Mouse (Mus musculus) liver, embryonic 15.5 days (tissue): ENCODE measurements around the gene Adprhl2. TPM values are rescaled to one million over a fixed set of nuclear protein-coding genes. Genes with fewer than 3 reads are reported as not detected.

Source experiments
- ATAC-seq: fragments of 200-750 bp; cut with Nextera tagmentation; 2 replicates; pipeline ENCODE4 v1.8.0; 2017; ENCODE audit warnings: moderate number of reproducible peaks, mild to moderate bottlenecking, moderate library complexity; ENCODE audit not compliant: insufficient read depth
- H3K27ac ChIP-seq: fragments of 300-500 bp; sonication (generic); replicated peaks from 2 replicates; pipeline ENCODE4 v1.5.1; 2015; ENCODE audit warnings: mild to moderate bottlenecking, inconsistent platforms
- H3K27me3 ChIP-seq: fragments of 300-500 bp; sonication (generic); 2 replicates; pipeline ENCODE4 v1.6.1; 2015; ENCODE audit warnings: mild to moderate bottlenecking, inconsistent platforms
- H3K36me3 ChIP-seq: fragments of 300-500 bp; sonication (generic); replicated peaks from 2 replicates; pipeline ENCODE4 v1.6.1; 2015; ENCODE audit warnings: moderate library complexity, mild to moderate bottlenecking, inconsistent platforms
- H3K4me1 ChIP-seq: fragments of 300-500 bp; sonication (generic); replicated peaks from 2 replicates; pipeline ENCODE4 v1.6.1; 2015; ENCODE audit warnings: inconsistent platforms
- H3K4me2 ChIP-seq: fragments of 300-500 bp; sonication (generic); 2 replicates; pipeline ENCODE4 v1.6.1; 2015; ENCODE audit warnings: moderate library complexity, mild to moderate bottlenecking, inconsistent platforms
- H3K4me3 ChIP-seq: fragments of 300-500 bp; sonication (generic); replicated peaks from 2 replicates; pipeline ENCODE4 v1.5.1; 2015; ENCODE audit warnings: mild to moderate bottlenecking, inconsistent platforms
- H3K9ac ChIP-seq: fragments of 300-500 bp; sonication (generic); 2 replicates; pipeline ENCODE4 v1.6.1; 2015; ENCODE audit warnings: moderate library complexity, mild to moderate bottlenecking, inconsistent platforms
- H3K9me3 ChIP-seq: fragments of 300-500 bp; sonication (generic); replicated peaks from 2 replicates; pipeline ENCODE4 v1.6.1; 2016; ENCODE audit warnings: inconsistent platforms
- WGBS: fragments of 180-500 bp; shearing (Covaris S2); methylation state at CpG from one replicate; pipeline ENCODE4 v1.1.7; 2015; ENCODE audit warnings: mixed read lengths; ENCODE audit not compliant: insufficient replicate concordance; 5-methylcytosine and 5-hydroxymethylcytosine counted together
- polyA plus RNA-seq: library from polyadenylated mRNA; unstranded; fragments of >200 nt; fragmentation: Nextera tagmentation; extraction: Ambion mirVana; gene quantifications from 2 replicates; pipeline ENCODE4 v1.2.1, GENCODE M21; 2015

The Adprhl2 gene
- polyA plus RNA-seq, 1 experiment from 2014 or later, result 26.0 TPM

DNA sequence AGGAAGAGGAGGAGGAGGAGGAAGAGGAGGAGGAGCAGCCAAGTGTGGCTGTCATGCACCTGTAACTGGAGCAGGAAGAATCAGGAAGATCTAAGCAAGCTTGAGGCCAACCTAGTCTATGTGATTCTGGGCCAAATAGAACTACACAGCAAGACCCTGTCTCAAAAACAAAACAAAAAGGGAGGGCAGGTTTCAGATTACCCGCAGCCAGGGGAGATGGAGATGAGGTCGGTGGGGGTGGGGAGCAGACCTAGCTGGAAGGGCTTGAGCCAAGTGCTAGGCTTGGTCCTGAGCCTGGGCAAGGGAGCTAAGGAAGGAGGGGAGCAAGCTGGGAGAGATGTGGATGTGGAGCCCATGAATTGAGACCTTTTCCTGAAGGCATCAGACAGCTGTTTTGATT, 14.7 kb downstream of the Adprhl2 start:
- WGBS, result 23% methylated on average over 2 of the region's 2 CpGs
- ATAC-seq, result no peak

GRCm38 (mm10) chr4:126306058-126306457, 15.4 kb downstream of the Adprhl2 start:
- Histone ChIP-seq H3K9me3 (no peaks in the 10 kb centered on the region), H3K4me1 (peaks cover 9% of the 10 kb centered on the region), H3K27me3 (peaks cover 51% of the 10 kb centered on the region), H3K4me2 (no peak overlapping the region), H3K27ac (no peak overlapping the region), H3K9ac (no peak overlapping the region), H3K36me3 (no peaks in the 10 kb centered on the region), H3K4me3 (no peak overlapping the region)
- ATAC-seq, result no peak
- WGBS, result 71% methylated on average over 6 of the region's 6 CpGs

More for the DNA sequence above, 14.7 kb downstream of the Adprhl2 start:
- peaks cover 4% of the 10 kb centered on the region; the same call in 1 of the 2 replicates for H3K4me1 ChIP-seq
- no peak overlapping the region for H3K4me2 ChIP-seq
- no peaks in the 10 kb centered on the region for H3K9me3 ChIP-seq
- H3K36me3 ChIP-seq, result no peaks in the 10 kb centered on the region
- H3K27me3 ChIP-seq, result peaks cover 43% of the 10 kb centered on the region
- H3K4me3 ChIP-seq, result no peak overlapping the region
- no peak overlapping the region for H3K9ac ChIP-seq
- no peak overlapping the region for H3K27ac ChIP-seq

GRCm38 (mm10) chr4:126305428-126305827, 16.1 kb downstream of the Adprhl2 start:
- no peak overlapping the region for H3K9ac ChIP-seq
- H3K4me2 ChIP-seq, result no peak overlapping the region
- ATAC-seq, result no peak
- no peaks in the 10 kb centered on the region for H3K9me3 ChIP-seq
- WGBS, result 39% methylated on average over 1 of the region's 1 CpGs
- H3K36me3 ChIP-seq, result no peaks in the 10 kb centered on the region
- H3K4me1 ChIP-seq, result peaks cover 16% of the 10 kb centered on the region
- no peak overlapping the region for H3K4me3 ChIP-seq
- H3K27me3 ChIP-seq, result peaks cover 57% of the 10 kb centered on the region
- no peak overlapping the region for H3K27ac ChIP-seq

DNA sequence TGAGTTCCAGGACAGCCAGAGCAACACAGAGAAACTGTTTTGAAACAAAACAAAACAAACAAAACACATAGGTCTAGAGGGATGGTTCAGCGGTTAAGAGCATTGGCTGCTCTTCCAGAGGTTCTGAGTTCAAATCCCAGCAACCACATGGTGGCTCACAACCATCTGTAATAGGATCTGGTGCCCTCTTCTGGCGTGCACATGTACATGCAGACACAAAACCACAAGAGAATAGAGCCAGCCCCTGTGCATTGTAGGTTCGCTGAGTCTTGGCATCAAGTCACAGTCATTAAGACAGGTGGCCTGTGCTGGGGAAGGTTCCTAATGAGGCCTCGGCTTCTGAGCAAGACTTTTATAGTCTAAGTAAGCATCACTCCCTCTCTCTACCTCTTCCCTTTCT, 17.6 kb downstream of the Adprhl2 start:
- no peak overlapping the region for H3K4me2 ChIP-seq
- no peaks in the 10 kb centered on the region for H3K36me3 ChIP-seq
- peaks cover 11% of the 10 kb centered on the region for H3K4me1 ChIP-seq
- H3K9ac ChIP-seq, result no peak overlapping the region
- ATAC-seq, result no peak
- H3K27ac ChIP-seq, result no peak overlapping the region
- WGBS, result 40% methylated on average over 4 of the region's 4 CpGs
- H3K27me3 ChIP-seq, result peaks cover 66% of the 10 kb centered on the region
- no peak overlapping the region for H3K4me3 ChIP-seq
- H3K9me3 ChIP-seq, result no peaks in the 10 kb centered on the region

GRCm38 (mm10) chr4:126301584-126302309, 19.8 kb downstream of the Adprhl2 start:
- peak overlapping the region; percentile 24; the same call in 1 of the 2 replicates for H3K4me3 ChIP-seq
- peak overlapping the region; percentile 50 for H3K4me2 ChIP-seq
- H3K9ac ChIP-seq, result no peak overlapping the region

GRCm38 (mm10) chr4:126300916-126301583, 20.5 kb downstream of the Adprhl2 start:
- Histone ChIP-seq H3K9me3 (no peaks in the 10 kb centered on the region), H3K4me1 (peaks cover 21% of the 10 kb centered on the region), H3K4me3 (peak overlapping the region; percentile 24), H3K9ac (no peak overlapping the region), H3K27ac (no peak overlapping the region), H3K36me3 (no peaks in the 10 kb centered on the region), H3K4me2 (peak overlapping the region; percentile 50), H3K27me3 (peaks cover 82% of the 10 kb centered on the region)
- 1% methylated on average over 50 of the region's 50 CpGs for WGBS
- ATAC-seq, result no peak

More at GRCm38 (mm10) chr4:126301584-126302309, 19.8 kb downstream of the Adprhl2 start:
- Histone ChIP-seq H3K27me3 (peaks cover 77% of the 10 kb centered on the region), H3K36me3 (no peaks in the 10 kb centered on the region), H3K27ac (no peak overlapping the region), H3K9me3 (no peaks in the 10 kb centered on the region), H3K4me1 (peaks cover 17% of the 10 kb centered on the region)
- 9% methylated on average over 27 of the region's 27 CpGs for WGBS
- ATAC-seq, result no peak

DNA sequence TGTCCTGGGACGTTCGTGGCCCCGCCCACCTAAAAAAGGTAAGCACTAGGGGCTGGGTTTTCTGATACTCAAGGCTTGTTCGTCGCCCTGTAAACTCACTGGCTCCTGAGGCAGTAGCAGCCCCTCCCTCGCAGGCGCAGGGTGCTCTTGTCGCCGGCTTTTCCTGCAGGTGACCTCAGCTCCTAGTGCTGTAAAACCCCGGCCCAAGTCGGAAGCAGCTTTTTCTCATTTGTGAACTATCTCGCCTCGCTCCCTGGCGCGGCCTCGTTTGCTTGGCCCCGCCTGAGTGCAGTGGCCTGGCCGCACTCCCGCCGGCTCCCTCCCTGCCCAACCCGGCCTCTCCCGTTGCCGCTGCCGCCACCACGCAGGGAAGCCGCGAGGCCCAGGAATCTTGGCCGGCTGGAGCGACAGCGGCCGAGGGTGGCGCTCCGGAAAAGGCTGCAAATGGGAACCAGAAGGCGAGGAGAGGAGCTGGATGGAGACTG, 24.8 kb downstream of the Adprhl2 start:
- H3K4me1 ChIP-seq, result peaks cover 21% of the 10 kb centered on the region
- peaks cover 74% of the 10 kb centered on the region for H3K27me3 ChIP-seq
- no peaks in the 10 kb centered on the region for H3K36me3 ChIP-seq
- peak overlapping the region; percentile 48 for H3K4me2 ChIP-seq
- ATAC-seq, result no peak
- H3K9me3 ChIP-seq, result no peaks in the 10 kb centered on the region
- no peak overlapping the region for H3K27ac ChIP-seq
- 1% methylated on average over 34 of the region's 34 CpGs for WGBS
- no peak overlapping the region for H3K9ac ChIP-seq
- peak overlapping the region; percentile 18; the same call in 1 of the 2 replicates for H3K4me3 ChIP-seq

- Histone ChIP-seq H3K4me2 (no peak overlapping the region), H3K36me3 (no peaks in the 10 kb centered on the region), H3K9me3 (no peaks in the 10 kb centered on the region), H3K4me3 (no peak overlapping the region), H3K27ac (no peak overlapping the region), H3K9ac (no peak overlapping the region), H3K4me1 (peaks cover 15% of the 10 kb centered on the region), H3K27me3 (peaks cover 74% of the 10 kb centered on the region)
- no peak for ATAC-seq
- WGBS, result 38% methylated on average over 4 of the region's 4 CpGs
Measured at GRCm38 (mm10) chr4:126295937-126296336, 25.6 kb downstream of the Adprhl2 start.

- Histone ChIP-seq H3K27ac (no peak overlapping the region), H3K4me2 (no peak overlapping the region), H3K27me3 (peaks cover 71% of the 10 kb centered on the region), H3K4me1 (peaks cover 10% of the 10 kb centered on the region), H3K9ac (no peak overlapping the region), H3K4me3 (no peak overlapping the region), H3K9me3 (no peaks in the 10 kb centered on the region), H3K36me3 (no peaks in the 10 kb centered on the region)
- WGBS, result 62% methylated on average over 6 of the region's 6 CpGs
- no peak; the same call in 1 of the 2 replicates for ATAC-seq
Measured at GRCm38 (mm10) chr4:126295152-126295551, 26.4 kb downstream of the Adprhl2 start.

DNA sequence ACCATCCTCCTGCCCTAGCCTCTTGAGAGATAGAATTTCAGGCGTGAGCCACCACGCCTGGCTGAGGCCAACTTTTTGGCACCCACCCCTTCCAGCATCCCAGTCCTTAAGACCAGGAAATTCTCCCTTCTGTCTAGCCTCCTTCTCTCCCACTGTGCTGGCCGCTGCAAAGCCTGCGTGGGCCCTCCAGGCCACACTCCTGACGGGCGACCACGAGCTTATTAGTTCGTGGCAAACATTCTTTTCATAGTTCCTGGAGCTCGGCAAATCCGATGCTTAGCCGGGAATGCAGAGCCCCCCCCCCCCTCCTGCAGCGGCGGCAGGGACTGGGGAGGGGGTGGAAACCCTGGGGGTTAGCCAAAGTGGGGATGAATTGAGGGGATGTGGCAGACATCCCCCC, 30.3 kb downstream of the Adprhl2 start:
- Histone ChIP-seq H3K36me3 (no peaks in the 10 kb centered on the region), H3K4me3 (no peak overlapping the region), H3K9me3 (no peaks in the 10 kb centered on the region), H3K27me3 (peaks cover 71% of the 10 kb centered on the region), H3K4me2 (no peak overlapping the region), H3K9ac (no peak overlapping the region), H3K27ac (no peak overlapping the region), H3K4me1 (peaks cover 7% of the 10 kb centered on the region; the same call in 1 of the 2 replicates)
- ATAC-seq, result no peak
- 34% methylated on average over 13 of the region's 13 CpGs for WGBS

GRCm38 (mm10) chr4:126290314-126290713, 31.2 kb downstream of the Adprhl2 start:
- no peaks in the 10 kb centered on the region for H3K36me3 ChIP-seq
- H3K9me3 ChIP-seq, result no peaks in the 10 kb centered on the region
- peaks cover 9% of the 10 kb centered on the region; the same call in 1 of the 2 replicates for H3K4me1 ChIP-seq
- ATAC-seq, result no peak
- H3K27me3 ChIP-seq, result peaks cover 69% of the 10 kb centered on the region
- no peak overlapping the region for H3K4me3 ChIP-seq
- H3K9ac ChIP-seq, result no peak overlapping the region
- H3K4me2 ChIP-seq, result no peak overlapping the region
- H3K27ac ChIP-seq, result no peak overlapping the region
- 72% methylated on average over 8 of the region's 8 CpGs for WGBS
